Mouse (Mus musculus): Measurements from ENCODE around the gene Pip5k1b. TPM values are rescaled to one million over a fixed set of nuclear protein-coding genes. Genes with fewer than 3 reads are reported as not detected.

The Pip5k1b gene
- polyA plus RNA-seq, 2 experiments = 0.83 to 1.4 TPM

- H3K9ac ChIP-seq (ENCODE audit: low read depth, low read length, severe bottlenecking) = no peak overlapping the region
- H3K4me1 ChIP-seq (ENCODE audit: control insufficient read depth, insufficient read depth, low read length) = peaks cover 4% of the 10 kb centered on the region; the same call in 1 of the 2 replicates
- H3K4me2 ChIP-seq (replicated peaks; ENCODE audit: low read depth, low read length, severe bottlenecking) = no peak overlapping the region
- no peak for DNase-seq (ENCODE audit: low spot score)
- ATAC-seq (ENCODE audit: low FRiP score, low read depth) = no peak
- WGBS = 40% methylated on average over 10 of the region's 10 CpGs
- H3K9me3 ChIP-seq (ENCODE audit: control insufficient read depth, low read length) = no peaks in the 10 kb centered on the region
- no peak for TF ChIP-seq POLR2A (IDR thresholded peaks at IDR 0.05; ENCODE audit: borderline replicate concordance, extremely low read depth, insufficient read depth, insufficient read length)
- H3K36me3 ChIP-seq (ENCODE audit: control insufficient read depth, insufficient read depth, low read length) = no peaks in the 10 kb centered on the region
- no peak overlapping the region for H3K4me3 ChIP-seq (replicated peaks; ENCODE audit: low read length)
- no peak overlapping the region for H3K27ac ChIP-seq (replicated peaks; ENCODE audit: low read depth, low read length)
- H3K27me3 ChIP-seq (ENCODE audit: control insufficient read depth, insufficient read depth, low read length) = no peaks in the 10 kb centered on the region
These were observed 231.6 kb downstream of the Pip5k1b start for GRCm38 (mm10) chr19:24323841-24324613.

- H3K4me3 ChIP-seq (replicated peaks; ENCODE audit: low read length) = no peak overlapping the region
- 87% methylated on average over 8 of the region's 8 CpGs for WGBS
- H3K4me1 ChIP-seq (ENCODE audit: control insufficient read depth, insufficient read depth, low read length) = peaks cover 4% of the 10 kb centered on the region; the same call in 1 of the 2 replicates
- DNase-seq (ENCODE audit: low spot score) (no peak), ATAC-seq (ENCODE audit: low FRiP score, low read depth) (no peak)
- no peaks in the 10 kb centered on the region for H3K36me3 ChIP-seq (ENCODE audit: control insufficient read depth, insufficient read depth, low read length)
- no peaks in the 10 kb centered on the region for H3K27me3 ChIP-seq (ENCODE audit: control insufficient read depth, insufficient read depth, low read length)
- H3K27ac ChIP-seq (replicated peaks; ENCODE audit: low read depth, low read length) = no peak overlapping the region
- no peak overlapping the region for H3K9ac ChIP-seq (ENCODE audit: low read depth, low read length, severe bottlenecking)
- no peak for TF ChIP-seq POLR2A (IDR thresholded peaks at IDR 0.05; ENCODE audit: borderline replicate concordance, extremely low read depth, insufficient read depth, insufficient read length)
- no peak overlapping the region for H3K4me2 ChIP-seq (replicated peaks; ENCODE audit: low read depth, low read length, severe bottlenecking)
- H3K9me3 ChIP-seq (ENCODE audit: control insufficient read depth, low read length) = no peaks in the 10 kb centered on the region
These were observed 233.8 kb downstream of the Pip5k1b start for GRCm38 (mm10) chr19:24321900-24322311.

GRCm38 (mm10) chr19:24321211-24321899 lies 234.3 kb downstream of the Pip5k1b start:
- no peak for TF ChIP-seq POLR2A (IDR thresholded peaks at IDR 0.05; ENCODE audit: borderline replicate concordance, extremely low read depth, insufficient read depth, insufficient read length)
- Histone ChIP-seq H3K27ac (replicated peaks; ENCODE audit: low read depth, low read length) (no peak overlapping the region), H3K4me1 (ENCODE audit: control insufficient read depth, insufficient read depth, low read length) (peaks cover 4% of the 10 kb centered on the region; the same call in 1 of the 2 replicates), H3K36me3 (ENCODE audit: control insufficient read depth, insufficient read depth, low read length) (no peaks in the 10 kb centered on the region), H3K4me2 (replicated peaks; ENCODE audit: low read depth, low read length, severe bottlenecking) (no peak overlapping the region), H3K4me3 (replicated peaks; ENCODE audit: low read length) (no peak overlapping the region), H3K9ac (ENCODE audit: low read depth, low read length, severe bottlenecking) (no peak overlapping the region), H3K27me3 (ENCODE audit: control insufficient read depth, insufficient read depth, low read length) (no peaks in the 10 kb centered on the region), H3K9me3 (ENCODE audit: control insufficient read depth, low read length) (no peaks in the 10 kb centered on the region)
- no peak for ATAC-seq (ENCODE audit: low FRiP score, low read depth)
- DNase-seq (ENCODE audit: low spot score) = no peak
- 87% methylated on average over 6 of the region's 6 CpGs for WGBS

GRCm38 (mm10) chr19:24318172-24318571 lies 237.5 kb downstream of the Pip5k1b start:
- no peak overlapping the region for H3K27ac ChIP-seq (replicated peaks; ENCODE audit: low read depth, low read length)
- ATAC-seq (ENCODE audit: low FRiP score, low read depth) = no peak
- no peak overlapping the region for H3K4me3 ChIP-seq (replicated peaks; ENCODE audit: low read length)
- 69% methylated on average over 10 of the region's 10 CpGs for WGBS
- TF ChIP-seq POLR2A (IDR thresholded peaks at IDR 0.05; ENCODE audit: borderline replicate concordance, extremely low read depth, insufficient read depth, insufficient read length) = no peak
- H3K4me2 ChIP-seq (replicated peaks; ENCODE audit: low read depth, low read length, severe bottlenecking) = no peak overlapping the region
- H3K27me3 ChIP-seq (ENCODE audit: control insufficient read depth, insufficient read depth, low read length) = no peaks in the 10 kb centered on the region
- H3K9ac ChIP-seq (ENCODE audit: low read depth, low read length, severe bottlenecking) = no peak overlapping the region
- H3K36me3 ChIP-seq (ENCODE audit: control insufficient read depth, insufficient read depth, low read length) = no peaks in the 10 kb centered on the region
- DNase-seq (ENCODE audit: low spot score) = no peak
- H3K9me3 ChIP-seq (ENCODE audit: control insufficient read depth, low read length) = no peaks in the 10 kb centered on the region
- H3K4me1 ChIP-seq (ENCODE audit: control insufficient read depth, insufficient read depth, low read length) = no peaks in the 10 kb centered on the region

GRCm38 (mm10) chr19:24317731-24318130 lies 237.9 kb downstream of the Pip5k1b start:
- no peak for DNase-seq (ENCODE audit: low spot score)
- no peaks in the 10 kb centered on the region for H3K36me3 ChIP-seq (ENCODE audit: control insufficient read depth, insufficient read depth, low read length)
- no peak overlapping the region for H3K4me2 ChIP-seq (replicated peaks; ENCODE audit: low read depth, low read length, severe bottlenecking)
- H3K27me3 ChIP-seq (ENCODE audit: control insufficient read depth, insufficient read depth, low read length) = no peaks in the 10 kb centered on the region
- H3K9ac ChIP-seq (ENCODE audit: low read depth, low read length, severe bottlenecking) = no peak overlapping the region
- H3K4me1 ChIP-seq (ENCODE audit: control insufficient read depth, insufficient read depth, low read length) = no peaks in the 10 kb centered on the region
- H3K9me3 ChIP-seq (ENCODE audit: control insufficient read depth, low read length) = no peaks in the 10 kb centered on the region
- WGBS = 71% methylated on average over 2 of the region's 2 CpGs
- ATAC-seq (ENCODE audit: low FRiP score, low read depth) = no peak
- no peak overlapping the region for H3K4me3 ChIP-seq (replicated peaks; ENCODE audit: low read length)
- no peak for TF ChIP-seq POLR2A (IDR thresholded peaks at IDR 0.05; ENCODE audit: borderline replicate concordance, extremely low read depth, insufficient read depth, insufficient read length)
- no peak overlapping the region for H3K27ac ChIP-seq (replicated peaks; ENCODE audit: low read depth, low read length)

Data from limb, embryonic 14.5 days (tissue).